Mouse (Mus musculus): ENCODE measurements around the gene Abcb8.
A peak's percentile ranks its signal among the peaks of the same experiment; 100 is the strongest.

Gene Abcb8

GRCm38 (mm10) chr5:24393392-24393997 is at the start of gene Abcb8:
Gene Abcb8, plus strand, starts transcription at chr5:24393663.
- DNase-seq: peak; percentile 87

- DNase-seq: peak; percentile 65
Observed at GRCm38 (mm10) chr5:24343977-24344436, 49.5 kb upstream of the Abcb8 start.

DNA sequence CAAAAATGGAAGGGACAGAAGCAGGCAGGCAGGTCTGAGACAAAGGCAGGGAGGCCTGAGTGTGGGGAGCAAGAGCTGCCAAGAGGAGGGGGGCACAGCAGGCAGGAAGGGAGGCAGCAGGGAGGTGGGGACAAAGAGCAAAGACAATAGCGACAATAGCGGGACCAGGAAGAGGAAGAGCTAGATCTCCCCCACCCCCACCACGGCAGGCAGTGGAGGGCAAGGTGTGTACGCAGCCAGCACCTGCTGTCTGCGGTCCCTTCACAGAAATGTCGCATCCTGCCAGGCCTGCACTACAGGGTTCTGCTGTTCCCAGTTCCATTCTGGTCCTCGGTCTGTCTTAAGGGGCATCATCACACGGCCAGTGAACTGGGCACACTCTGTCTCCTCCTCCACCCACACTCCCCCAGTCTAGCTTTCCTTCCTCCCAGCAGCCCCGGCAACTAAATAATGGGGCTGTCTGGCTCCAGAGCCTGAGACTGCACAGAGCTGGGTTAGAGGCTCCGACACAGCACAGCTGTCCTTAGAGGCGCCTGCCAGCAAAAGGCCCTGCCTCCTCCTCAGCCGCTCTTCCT is 48.9 kb upstream of the Abcb8 start:
- DNase-seq: peak; percentile 91

DNA sequence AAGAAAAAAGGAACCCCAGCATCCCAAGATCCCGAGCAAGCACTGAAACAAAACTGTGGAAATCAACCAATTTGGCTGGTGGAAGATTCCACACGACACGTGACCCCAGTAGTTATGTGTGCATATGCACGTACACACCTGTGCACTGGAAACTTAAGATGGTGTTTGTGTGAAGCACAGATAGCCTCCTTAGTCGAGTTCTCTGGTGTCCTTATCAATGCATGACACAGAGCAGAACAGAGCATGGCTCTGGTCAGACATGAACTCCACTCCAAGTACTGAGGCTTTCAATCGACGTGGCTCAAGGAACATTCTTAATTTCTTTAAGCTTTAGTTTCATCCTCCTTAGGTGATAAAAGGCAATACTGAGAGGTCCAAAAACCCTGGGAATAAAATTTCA is 47.1 kb upstream of the Abcb8 start:
- no peak for DNase-seq

- peak; percentile 72 for DNase-seq
Observed at GRCm38 (mm10) chr5:24347186-24347875, 46.1 kb upstream of the Abcb8 start.

- DNase-seq: peak; percentile 98
Observed at GRCm38 (mm10) chr5:24348128-24348527, 45.3 kb upstream of the Abcb8 start.

DNA sequence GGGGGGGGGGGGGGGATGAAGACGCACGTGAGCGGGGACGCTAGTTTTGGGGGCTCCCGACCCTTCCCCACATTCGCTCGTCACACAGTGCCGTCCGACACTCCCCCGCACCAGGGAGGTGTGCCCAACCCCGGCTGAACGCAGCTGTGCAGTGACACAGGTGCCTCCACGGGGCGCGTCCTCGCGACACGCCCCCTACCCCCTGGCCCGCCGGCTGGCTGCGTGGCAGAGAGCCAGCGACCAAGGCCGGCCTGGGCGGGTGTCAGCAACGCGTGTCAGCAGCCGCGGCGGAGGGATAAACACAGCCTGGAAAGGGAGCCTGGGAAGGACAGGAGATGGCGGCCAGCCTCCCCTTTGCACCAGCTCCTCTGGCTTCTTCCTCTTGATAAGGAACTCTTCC is 44.9 kb upstream of the Abcb8 start:
- peak; percentile 73 for DNase-seq

DNA sequence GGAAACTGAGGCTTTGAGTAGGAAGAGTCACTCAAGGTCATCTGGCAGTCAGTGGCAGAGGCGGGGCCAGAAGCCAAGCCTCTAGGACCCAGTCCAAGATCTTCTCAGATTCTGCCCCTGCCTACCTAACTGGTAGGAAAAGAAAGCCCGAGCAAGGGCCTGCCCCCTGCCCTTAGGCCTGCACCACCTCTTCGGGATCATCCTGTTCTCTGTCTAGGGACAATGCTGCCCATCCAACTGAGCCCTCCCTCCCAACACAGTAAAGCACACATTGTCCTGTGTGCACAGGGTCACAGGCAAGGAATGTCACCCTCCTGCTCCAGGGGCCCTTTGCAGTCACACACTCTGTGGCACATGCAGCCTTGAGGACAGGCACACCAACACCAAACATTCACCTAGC is 43.4 kb upstream of the Abcb8 start:
- no peak for DNase-seq

- DNase-seq: no peak
Observed at GRCm38 (mm10) chr5:24350531-24351250, 42.8 kb upstream of the Abcb8 start.

DNA sequence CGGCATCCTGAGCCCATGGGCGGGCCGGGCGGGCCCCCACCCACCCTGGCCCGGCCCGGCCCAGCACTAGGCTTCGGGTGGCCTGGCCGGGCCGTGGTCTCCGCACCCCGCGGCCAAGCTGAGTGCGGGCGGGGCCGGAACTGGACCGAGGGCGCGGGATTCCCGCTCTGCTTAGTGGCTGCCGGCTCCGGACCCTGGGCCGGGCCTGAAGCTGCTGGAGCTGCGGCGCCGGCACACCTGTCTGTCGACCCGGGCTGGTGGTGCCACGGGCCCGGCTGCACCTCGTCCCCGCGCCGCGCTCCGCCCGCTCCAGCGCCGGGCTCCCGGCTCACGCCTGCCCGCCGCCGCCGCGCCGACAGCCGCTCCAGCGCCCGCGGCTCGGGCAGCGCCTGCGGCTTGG is 42.2 kb upstream of the Abcb8 start, which contains the start of gene Kcnh2:
Kcnh2 (minus strand) TSS at position 327 of the 400 bp plus-strand sequence.
- DNase-seq: no peak

GRCm38 (mm10) chr5:24351701-24352171 is 41.7 kb upstream of the Abcb8 start:
- DNase-seq: peak; percentile 92

GRCm38 (mm10) chr5:24352251-24352859 is 41.1 kb upstream of the Abcb8 start:
- peak; percentile 39 for DNase-seq

DNA sequence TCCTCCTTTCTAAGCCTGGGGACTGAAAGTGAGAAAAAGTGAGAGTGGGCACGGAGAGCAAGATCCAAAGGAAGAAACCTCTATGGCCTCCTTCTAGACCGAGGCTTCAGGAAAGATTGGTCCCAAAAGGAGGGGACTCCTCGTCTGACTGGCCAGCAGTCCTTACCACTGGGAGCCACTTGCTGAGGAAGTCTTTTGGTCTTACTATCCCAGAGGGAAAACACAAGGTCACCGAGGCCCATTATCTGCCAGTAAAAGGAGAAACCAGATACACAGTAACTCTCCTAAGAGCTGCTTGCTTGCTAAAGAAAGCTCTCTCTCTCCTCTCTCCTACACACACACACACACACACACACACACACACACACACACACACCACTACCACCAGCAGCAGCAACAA is 40.1 kb upstream of the Abcb8 start:
- DNase-seq: no peak

GRCm38 (mm10) chr5:24356764-24357163 is 36.7 kb upstream of the Abcb8 start:
- no peak for DNase-seq

- peak; percentile 81 for DNase-seq
Observed at GRCm38 (mm10) chr5:24357461-24357860, 36.0 kb upstream of the Abcb8 start.

GRCm38 (mm10) chr5:24360792-24361454 is 32.5 kb upstream of the Abcb8 start:
- peak; percentile 91 for DNase-seq

DNA sequence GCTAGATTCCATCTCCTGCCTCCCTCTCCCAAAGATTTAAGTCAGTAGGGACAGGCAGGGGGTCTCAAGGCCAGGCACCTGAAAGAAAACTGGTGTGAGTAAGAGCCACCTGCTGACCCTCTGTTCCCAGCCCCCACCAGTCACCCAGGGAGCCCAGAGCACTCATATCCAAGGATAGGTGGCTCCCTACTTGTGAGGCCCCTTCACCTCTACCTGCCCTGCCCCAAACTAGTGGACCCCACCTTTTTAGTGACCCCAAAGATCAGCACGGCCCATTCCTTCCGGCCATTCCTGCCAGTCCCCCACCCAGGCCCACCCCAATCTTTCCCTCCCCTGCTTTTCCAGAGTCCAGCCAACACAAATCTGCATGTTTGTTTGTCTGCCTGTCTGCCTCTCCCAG is 30.0 kb upstream of the Abcb8 start:
- no peak for DNase-seq

- no peak for DNase-seq
Observed at GRCm38 (mm10) chr5:24364061-24364460, 29.4 kb upstream of the Abcb8 start.

- DNase-seq: no peak
Observed at GRCm38 (mm10) chr5:24364508-24364907, 29.0 kb upstream of the Abcb8 start, which contains the start of gene Nos3. Gene Nos3, plus strand, starts transcription at chr5:24364810.

- DNase-seq: no peak
Observed at GRCm38 (mm10) chr5:24364963-24365362, 28.5 kb upstream of the Abcb8 start.

- no peak for DNase-seq
Observed at GRCm38 (mm10) chr5:24365528-24365927, 27.9 kb upstream of the Abcb8 start.

DNA sequence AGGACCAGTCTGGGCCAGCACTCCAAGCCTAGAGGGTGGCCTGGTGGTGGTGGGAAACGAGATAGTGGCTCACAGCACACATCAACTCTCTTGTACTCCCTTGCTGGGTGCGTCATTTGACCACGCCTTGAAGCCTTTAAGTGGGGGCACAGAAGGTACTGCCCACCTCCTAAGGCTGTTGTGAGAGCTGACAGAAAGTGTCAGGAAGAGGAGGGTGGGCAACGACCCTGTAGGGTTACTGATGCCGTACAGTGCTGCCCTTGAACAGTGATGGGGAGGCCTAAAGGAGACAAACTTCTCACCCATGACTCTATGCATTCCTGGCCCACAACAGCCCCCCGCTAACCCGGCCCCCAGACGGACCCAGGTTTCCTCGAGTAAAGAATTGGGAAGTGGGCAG is 27.0 kb upstream of the Abcb8 start:
- DNase-seq: no peak

Measured in thymus, postnatal 25 days (tissue).